Mouse (Mus musculus) mesoderm, embryonic 11.5 days (tissue): Measurements from ENCODE around the gene Mbd4.

Experiments
- DNase-seq: peaks from one replicate; pipeline ENCODE4 v3.0.0-alpha.2; 2012; ENCODE audit warnings: low read depth, low spot score

Mbd4 gene

GRCm38 (mm10) chr6:115811606-115812005, 41.6 kb downstream of the Mbd4 start:
- no peak for DNase-seq

- peak; percentile 87 for DNase-seq
Observed at GRCm38 (mm10) chr6:115808488-115809231, 44.5 kb downstream of the Mbd4 start, which contains the start of gene Rpl32. Rpl32 (minus strand) TSS chr6:115808747.

GRCm38 (mm10) chr6:115808196-115808487, 45.0 kb downstream of the Mbd4 start:
- no peak for DNase-seq

- DNase-seq, result no peak
Observed at GRCm38 (mm10) chr6:115807464-115808195, 45.5 kb downstream of the Mbd4 start.

GRCm38 (mm10) chr6:115804432-115805192, 48.6 kb downstream of the Mbd4 start:
- DNase-seq, result no peak

GRCm38 (mm10) chr6:115803541-115804382, 49.4 kb downstream of the Mbd4 start:
- DNase-seq, result peak; percentile 79

DNA sequence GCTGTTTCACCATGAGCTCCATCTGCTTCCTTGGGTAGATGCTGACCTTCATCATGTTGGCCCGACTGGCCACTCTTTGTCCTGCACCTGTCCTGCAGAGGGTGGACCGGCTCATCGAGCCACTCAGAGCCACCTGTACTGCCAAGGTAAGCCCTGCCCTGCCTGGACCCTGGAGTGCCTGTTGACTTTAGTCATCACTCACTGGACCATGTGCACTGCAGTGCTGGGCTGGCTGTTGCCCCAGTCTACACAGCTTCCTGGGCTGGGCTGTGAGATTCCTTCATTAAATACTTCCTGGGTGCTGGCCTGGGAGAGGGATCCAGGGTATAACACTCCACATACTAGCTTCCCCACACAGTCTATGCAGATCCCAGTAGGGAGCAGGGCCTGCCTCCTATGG, 51.4 kb downstream of the Mbd4 start:
- DNase-seq, result no peak

DNA sequence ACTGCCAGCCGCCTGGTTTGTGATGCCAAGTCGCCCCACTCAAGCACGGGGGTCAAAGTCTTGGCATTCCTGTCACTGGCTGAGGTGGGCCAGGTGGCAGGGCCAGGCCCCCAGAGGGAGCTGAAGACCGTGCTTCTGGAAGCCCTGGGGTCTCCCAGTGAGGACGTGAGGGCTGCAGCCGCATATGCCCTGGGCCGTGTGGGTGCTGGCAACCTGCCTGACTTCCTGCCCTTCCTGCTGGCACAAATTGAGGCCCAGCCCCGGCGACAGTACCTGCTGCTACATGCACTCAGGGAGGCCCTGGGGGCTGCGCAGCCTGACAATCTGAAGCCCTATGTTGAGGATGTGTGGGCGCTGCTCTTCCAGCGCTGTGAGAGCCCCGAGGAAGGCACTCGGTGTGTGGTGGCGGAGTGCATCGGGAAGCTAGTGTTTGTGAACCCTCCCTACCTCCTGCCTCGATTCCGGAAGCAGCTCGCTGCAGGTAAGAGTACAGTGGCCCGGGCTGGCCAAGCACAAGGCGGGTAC, 60.4 kb downstream of the Mbd4 start:
- DNase-seq, result no peak

DNA sequence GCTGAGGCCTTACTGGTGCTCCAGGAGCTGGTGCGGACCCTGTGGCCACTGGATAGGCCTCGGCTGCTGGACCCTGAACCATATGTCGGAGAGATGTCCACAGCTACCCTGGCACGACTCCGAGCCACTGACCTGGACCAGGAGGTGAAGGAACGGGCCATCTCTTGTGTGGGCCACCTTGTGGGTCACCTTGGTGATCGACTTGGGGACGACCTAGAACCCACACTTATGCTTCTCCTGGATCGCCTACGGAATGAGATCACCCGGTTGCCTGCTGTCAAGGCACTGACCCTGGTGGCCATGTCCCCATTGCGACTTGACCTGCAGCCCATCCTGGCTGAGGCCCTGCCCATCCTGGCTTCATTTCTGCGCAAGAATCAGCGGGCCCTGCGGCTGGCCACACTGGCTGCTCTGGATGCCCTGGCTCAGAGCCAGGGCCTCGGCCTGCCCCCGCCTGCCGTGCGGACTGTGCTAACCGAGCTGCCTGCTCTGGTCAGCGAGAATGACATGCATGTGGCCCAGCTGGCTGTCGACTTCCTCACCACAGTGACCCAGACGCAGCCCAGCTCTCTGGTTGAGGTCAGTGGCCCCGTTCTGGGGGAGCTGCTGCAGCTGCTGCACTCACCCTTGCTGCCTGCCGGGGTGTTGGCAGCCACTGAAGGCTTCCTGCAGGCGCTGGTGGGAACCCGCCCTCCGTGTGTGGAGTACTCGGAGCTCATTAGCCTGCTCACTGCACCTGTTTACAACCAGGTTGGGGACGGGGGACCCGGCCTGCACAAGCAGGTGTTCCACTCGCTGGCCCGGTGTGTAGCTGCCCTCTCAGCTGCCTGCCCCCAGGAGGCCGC, 61.1 kb downstream of the Mbd4 start:
- DNase-seq, result no peak

- no peak for DNase-seq
Observed at GRCm38 (mm10) chr6:115791016-115791415, 62.2 kb downstream of the Mbd4 start.
